Comparison of ENCODE assay signal across 25 mouse cellular contexts in the genomic region with DNA sequence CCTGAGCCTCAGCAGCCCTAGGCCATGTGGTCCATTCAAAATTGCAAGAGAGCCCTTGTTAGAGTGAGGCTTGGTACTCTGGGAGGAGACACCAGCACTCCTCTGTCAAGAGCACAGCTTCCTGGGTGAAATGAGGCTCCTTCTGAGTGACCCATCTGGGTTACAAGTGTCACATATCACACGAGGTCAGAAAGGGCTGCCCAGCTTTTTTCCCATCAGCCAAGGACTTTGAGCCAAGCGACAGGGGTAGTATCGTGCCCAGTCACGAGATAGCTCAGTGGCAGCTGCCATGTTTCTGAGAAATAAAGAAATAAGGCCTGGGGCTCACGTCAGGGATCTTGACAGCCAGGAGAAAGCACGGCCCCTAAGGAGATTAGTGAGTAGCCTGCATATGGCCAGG.
A peak's percentile ranks its signal among the peaks of the same experiment; 100 is the strongest.
DNase-seq lines count a peak whose midpoint lies in the region; ATAC-seq and TF ChIP-seq lines count a peak whose summit lies in the region.
"Had no signal": no experiment of that assay in that cellular context is flagged by ENCODE, and none has a peak within 500 bp of the region (broad histone marks: within the 10 kb centered on the region; RNA-seq: fewer than 3 reads in every experiment).

No protein-coding gene starts in this region.

- H3K4me2 ChIP-seq in heart, postnatal 0 days (ENCODE audit: low read depth, low read length), result no peak overlapping the region
- H3K4me2 ChIP-seq in heart, embryonic 12.5 days, result no peak overlapping the region
- no peak overlapping the region for H3K4me2 ChIP-seq in midbrain, embryonic 12.5 days (replicated peaks)
- H3K4me2 ChIP-seq in midbrain, postnatal 0 days (ENCODE audit: low read depth, low read length, poor library complexity, severe bottlenecking), result no peak overlapping the region
- H3K4me2 ChIP-seq: hindbrain, embryonic 15.5 days; kidney, embryonic 15.5 days; limb, embryonic 12.5 days; liver, embryonic 11.5 days had no signal

- H3K9me3 ChIP-seq in heart, postnatal 0 days (replicated peaks; ENCODE audit: control insufficient read depth, low read length), result no peaks in the 10 kb centered on the region
- H3K9me3 ChIP-seq in heart, embryonic 12.5 days (replicated peaks), result no peaks in the 10 kb centered on the region
- no peaks in the 10 kb centered on the region for H3K9me3 ChIP-seq in midbrain, embryonic 12.5 days
- no peaks in the 10 kb centered on the region for H3K9me3 ChIP-seq in midbrain, postnatal 0 days (ENCODE audit: low read length)
- H3K9me3 ChIP-seq: hindbrain, embryonic 10.5 days; hindbrain, embryonic 15.5 days; kidney, embryonic 15.5 days; limb, embryonic 12.5 days had no signal

- no peaks in the 10 kb centered on the region for H3K27me3 ChIP-seq in heart, adult 2 months (ENCODE audit: control insufficient read depth, insufficient read depth, low read length)
- no peaks in the 10 kb centered on the region for H3K27me3 ChIP-seq in heart, postnatal 0 days (ENCODE audit: control insufficient read depth, insufficient read depth, low read length)
- no peaks in the 10 kb centered on the region for H3K27me3 ChIP-seq in heart, embryonic 12.5 days (replicated peaks)
- no peaks in the 10 kb centered on the region for H3K27me3 ChIP-seq in midbrain, embryonic 12.5 days
- no peaks in the 10 kb centered on the region for H3K27me3 ChIP-seq in midbrain, postnatal 0 days (ENCODE audit: insufficient read depth, low read length)
- H3K27me3 ChIP-seq: hindbrain, embryonic 15.5 days; kidney, embryonic 15.5 days; limb, embryonic 12.5 days had no signal

- TF ChIP-seq EP300 in heart, adult 2 months (IDR thresholded peaks at IDR 0.05; ENCODE audit: insufficient read depth, low read depth, low read length), result 0 out of 2 replicates have a peak, but pooled peaks have one; percentile 5
- TF ChIP-seq EP300 in heart, postnatal 0 days (IDR thresholded peaks at IDR 0.05; ENCODE audit: low read depth), result no peak

- ATAC-seq in heart, postnatal 0 days (ENCODE audit: insufficient read depth, low read depth), result no peak
- no peak for ATAC-seq in heart, embryonic 12.5 days (ENCODE audit: insufficient number of reproducible peaks, low FRiP score)
- no peak for ATAC-seq in midbrain, embryonic 12.5 days (ENCODE audit: low FRiP score, low read depth)
- ATAC-seq in midbrain, postnatal 0 days (ENCODE audit: low FRiP score), result no peak
- ATAC-seq: CD4-positive, CD25-positive, alpha-beta regulatory T cell, adult 4 months; forebrain, embryonic 16.5 days; inflammation-experienced regulatory T-cells, adult 6 months had no signal

- H3K79me2 ChIP-seq in heart, adult 2 months (replicated peaks; ENCODE audit: control insufficient read depth, insufficient read depth, low read length), result no peaks in the 10 kb centered on the region; the same call in 1 of the 2 replicates

- WGBS in heart, adult 2 months, result 36% methylated on average over 6 of the region's 6 CpGs
- 33% methylated on average over 6 of the region's 6 CpGs for WGBS in heart, postnatal 0 days
- 52% methylated on average over 6 of the region's 6 CpGs for WGBS in heart, embryonic 12.5 days
- WGBS in midbrain, embryonic 12.5 days, result 54% methylated on average over 6 of the region's 6 CpGs
- 30% methylated on average over 6 of the region's 6 CpGs for WGBS in midbrain, postnatal 0 days

- intact Hi-C loops in heart, adult 2 months (cut with DNase I), result no loop called here

- H3K4me3 ChIP-seq in heart, adult 2 months, result no peak overlapping the region
- H3K4me3 ChIP-seq in heart, postnatal 0 days (ENCODE audit: low read depth, low read length), result no peak overlapping the region
- no peak overlapping the region for H3K4me3 ChIP-seq in heart, embryonic 12.5 days
- no peak overlapping the region for H3K4me3 ChIP-seq in midbrain, embryonic 12.5 days
- no peak overlapping the region for H3K4me3 ChIP-seq in midbrain, postnatal 0 days (ENCODE audit: low read depth, low read length)
- H3K4me3 ChIP-seq: erythroblast, embryonic 14.5 days; hindbrain, embryonic 10.5 days; hindbrain, embryonic 15.5 days; kidney, embryonic 15.5 days; layer of hippocampus, adult 2 months; left cerebral cortex, adult 2 months; limb, embryonic 12.5 days had no signal

- H3K4me1 ChIP-seq in heart, adult 2 months (ENCODE audit: control insufficient read depth, insufficient read depth, low read length), result peaks cover 24% of the 10 kb centered on the region
- peaks cover 33% of the 10 kb centered on the region for H3K4me1 ChIP-seq in heart, postnatal 0 days (ENCODE audit: control insufficient read depth, insufficient read depth)
- H3K4me1 ChIP-seq in heart, embryonic 12.5 days (replicated peaks), result peaks cover 79% of the 10 kb centered on the region
- peaks cover 12% of the 10 kb centered on the region; the same call in 1 of the 2 replicates for H3K4me1 ChIP-seq in midbrain, embryonic 12.5 days
- H3K4me1 ChIP-seq in midbrain, postnatal 0 days (ENCODE audit: insufficient read depth, low read length), result peaks cover 6% of the 10 kb centered on the region; the same call in 1 of the 2 replicates

- H3K9ac ChIP-seq in heart, adult 2 months (ENCODE audit: low read depth, low read length), result no peak overlapping the region
- H3K9ac ChIP-seq in heart, postnatal 0 days (replicated peaks; ENCODE audit: low read depth, low read length), result no peak overlapping the region
- no peak overlapping the region for H3K9ac ChIP-seq in heart, embryonic 12.5 days
- H3K9ac ChIP-seq in midbrain, embryonic 12.5 days (replicated peaks), result no peak overlapping the region
- H3K9ac ChIP-seq in midbrain, postnatal 0 days (replicated peaks; ENCODE audit: low read length, poor library complexity, severe bottlenecking), result no peak overlapping the region
- H3K9ac ChIP-seq: hindbrain, embryonic 15.5 days; kidney, embryonic 15.5 days; limb, embryonic 12.5 days had no signal

- no peak for DNase-seq in heart, adult 2 months
- DNase-seq in heart, adult 18-20 months, result no peak
- DNase-seq in heart, postnatal 0 days (ENCODE audit: low spot score), result no peak
- no peak for DNase-seq in midbrain, postnatal 0 days (ENCODE audit: low spot score)
- no peak for DNase-seq in cerebellum, adult 9-11 months
- DNase-seq: adrenal gland, postnatal 25 days; cerebellum, adult 18-20 months; cerebellum, postnatal 14 days; gastrocnemius, postnatal 14 days; kidney, adult 11 months; kidney, postnatal 25 days had no signal

- peak overlapping the region; percentile 53 for H3K27ac ChIP-seq in heart, adult 2 months
- H3K27ac ChIP-seq in heart, postnatal 0 days (ENCODE audit: low read depth), result peak overlapping the region; percentile 70
- H3K27ac ChIP-seq in heart, embryonic 12.5 days (ENCODE audit: poor library complexity, severe bottlenecking), result no peak overlapping the region
- H3K27ac ChIP-seq in midbrain, embryonic 12.5 days (replicated peaks), result 0 out of 2 replicates have a peak overlapping the region, but pooled peaks have one; percentile 8
- no peak overlapping the region for H3K27ac ChIP-seq in midbrain, postnatal 0 days (ENCODE audit: low read depth, low read length)
- H3K27ac ChIP-seq: hindbrain, embryonic 15.5 days; kidney, embryonic 15.5 days; layer of hippocampus, adult 2 months; left cerebral cortex, adult 2 months; limb, embryonic 12.5 days; macrophage had no signal

- no peak for TF ChIP-seq POLR2A in heart, adult 2 months (IDR thresholded peaks at IDR 0.05; ENCODE audit: insufficient read depth, low read depth, low read length)

- H3K36me3 ChIP-seq in heart, adult 2 months (ENCODE audit: control insufficient read depth, insufficient read depth, low read length), result peaks cover 41% of the 10 kb centered on the region
- peaks cover 91% of the 10 kb centered on the region for H3K36me3 ChIP-seq in heart, postnatal 0 days (replicated peaks; ENCODE audit: control insufficient read depth, insufficient read depth, low read length)
- H3K36me3 ChIP-seq in heart, embryonic 12.5 days, result peaks cover 89% of the 10 kb centered on the region
- no peaks in the 10 kb centered on the region for H3K36me3 ChIP-seq in midbrain, embryonic 12.5 days
- H3K36me3 ChIP-seq in midbrain, postnatal 0 days (ENCODE audit: insufficient read depth, low read length), result no peaks in the 10 kb centered on the region
- H3K36me3 ChIP-seq: hindbrain, embryonic 15.5 days had no signal

- TF ChIP-seq CTCF in heart, adult 2 months (IDR thresholded peaks at IDR 0.05), result no peak
- no peak for TF ChIP-seq CTCF in heart, postnatal 0 days (IDR thresholded peaks at IDR 0.05; ENCODE audit: low read depth)
- TF ChIP-seq CTCF in midbrain, postnatal 0 days (IDR thresholded peaks at IDR 0.05), result no peak

Comparison
In these comparisons a context has a peak if more than half of its experiments do, and no peak if none do; other contexts are left out.
1. H3K27ac ChIP-seq: peak in heart, adult 2 months (single experiment), heart, postnatal 0 days (single experiment) and midbrain, embryonic 12.5 days (single experiment); none in heart, embryonic 12.5 days (single experiment) and midbrain, postnatal 0 days (single experiment).